Comparison of ENCODE assay signal across 9 mouse cellular contexts in genomic region chr11:40050503-40050902, GRCm38 (mm10).
"Had no signal": no experiment of that assay in that cellular context is flagged by ENCODE, and none has a peak within 500 bp of the region (broad histone marks: within the 10 kb centered on the region; RNA-seq: fewer than 3 reads in every experiment).

No protein-coding gene starts in this region.

- H3K9ac ChIP-seq: liver, embryonic 13.5 days had no signal

- H3K27ac ChIP-seq: kidney, postnatal 0 days; liver, embryonic 13.5 days had no signal

- H3K4me1 ChIP-seq: liver, embryonic 13.5 days had no signal

- H3K9me3 ChIP-seq: liver, embryonic 13.5 days had no signal

- H3K4me3 ChIP-seq: liver, embryonic 13.5 days had no signal

- H3K36me3 ChIP-seq: liver, embryonic 13.5 days had no signal

- DNase-seq: kidney, postnatal 25 days; liver, embryonic 13.5 days; lung, adult 2 months; lung, postnatal 14 days; lung, postnatal 4 days; midbrain, embryonic 14.5 days; thymus, adult 18-20 months; thymus, postnatal 36 days had no signal

- H3K27me3 ChIP-seq: liver, embryonic 13.5 days had no signal
